Mouse (Mus musculus) embryo, embryonic 9.5 days (tissue): ENCODE measurements around the gene Esrrg.
A peak's percentile ranks its signal among the peaks of the same experiment; 100 is the strongest.

Experiments
- DNase-seq: peaks from one replicate; pipeline ENCODE4 v3.0.0-alpha.2; 2017; ENCODE audit errors: extremely low spot score

Esrrg gene

DNA sequence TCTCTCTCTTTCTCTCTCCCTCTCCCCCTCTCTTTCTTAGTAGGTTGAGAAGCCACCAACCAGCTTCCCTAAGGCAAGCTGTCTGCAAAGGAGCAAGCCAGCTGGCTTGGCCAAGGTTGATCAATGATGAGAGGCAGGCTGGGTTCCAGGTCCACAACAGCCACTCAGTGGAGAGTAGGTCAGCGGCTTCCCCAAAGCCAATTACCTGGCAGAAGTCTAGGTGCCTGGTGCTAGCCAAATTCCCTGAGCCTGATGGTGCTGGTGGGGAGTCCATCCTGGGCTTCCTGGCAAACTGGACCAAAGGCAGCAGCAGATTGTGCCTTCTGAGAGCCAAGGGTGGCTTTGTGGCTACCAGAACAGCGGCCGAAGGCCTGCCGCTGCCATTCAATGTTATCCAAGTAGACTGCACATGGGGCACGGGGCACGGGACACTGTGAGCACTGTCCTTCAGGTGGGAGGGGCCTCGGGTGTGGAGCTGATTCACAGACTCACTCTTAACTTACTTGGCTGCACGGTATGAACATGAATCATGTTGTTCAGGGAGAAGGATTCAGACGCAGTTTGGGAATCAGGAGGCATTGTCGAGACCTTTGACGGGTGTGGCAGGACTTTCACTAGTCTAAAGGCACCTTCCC lies 469.1 kb downstream of the Esrrg start:
- no peak for DNase-seq

DNA sequence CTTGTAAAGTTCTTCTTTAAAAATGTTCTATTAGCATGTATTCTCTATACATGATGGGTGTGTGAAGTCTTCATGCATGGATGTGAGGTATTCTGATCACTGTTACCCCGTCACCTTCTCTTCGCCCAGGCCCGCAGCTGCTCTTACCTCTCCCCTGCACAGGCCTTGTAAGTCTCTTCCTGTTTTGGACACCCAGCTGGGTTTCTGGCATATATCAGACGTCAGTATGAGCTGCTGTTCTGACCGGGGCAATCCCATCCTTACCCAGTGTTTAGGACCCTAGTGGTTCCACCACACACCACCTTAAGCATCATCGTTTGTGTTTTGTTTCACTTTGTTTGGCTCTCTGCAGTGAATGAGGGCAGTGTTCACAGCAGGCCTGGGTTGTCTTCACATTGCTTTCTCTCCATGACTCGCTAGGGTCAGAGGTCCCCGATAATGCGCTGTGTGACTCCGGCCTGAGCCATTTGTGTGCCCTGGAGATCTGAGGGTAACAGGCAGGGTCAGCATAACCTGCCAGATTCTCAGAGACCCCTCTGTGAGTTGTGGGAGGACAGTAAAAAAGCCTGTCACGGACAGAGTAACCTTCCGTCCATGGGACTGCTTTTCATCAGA lies 471.8 kb downstream of the Esrrg start:
- DNase-seq, result peak; percentile 50

DNA sequence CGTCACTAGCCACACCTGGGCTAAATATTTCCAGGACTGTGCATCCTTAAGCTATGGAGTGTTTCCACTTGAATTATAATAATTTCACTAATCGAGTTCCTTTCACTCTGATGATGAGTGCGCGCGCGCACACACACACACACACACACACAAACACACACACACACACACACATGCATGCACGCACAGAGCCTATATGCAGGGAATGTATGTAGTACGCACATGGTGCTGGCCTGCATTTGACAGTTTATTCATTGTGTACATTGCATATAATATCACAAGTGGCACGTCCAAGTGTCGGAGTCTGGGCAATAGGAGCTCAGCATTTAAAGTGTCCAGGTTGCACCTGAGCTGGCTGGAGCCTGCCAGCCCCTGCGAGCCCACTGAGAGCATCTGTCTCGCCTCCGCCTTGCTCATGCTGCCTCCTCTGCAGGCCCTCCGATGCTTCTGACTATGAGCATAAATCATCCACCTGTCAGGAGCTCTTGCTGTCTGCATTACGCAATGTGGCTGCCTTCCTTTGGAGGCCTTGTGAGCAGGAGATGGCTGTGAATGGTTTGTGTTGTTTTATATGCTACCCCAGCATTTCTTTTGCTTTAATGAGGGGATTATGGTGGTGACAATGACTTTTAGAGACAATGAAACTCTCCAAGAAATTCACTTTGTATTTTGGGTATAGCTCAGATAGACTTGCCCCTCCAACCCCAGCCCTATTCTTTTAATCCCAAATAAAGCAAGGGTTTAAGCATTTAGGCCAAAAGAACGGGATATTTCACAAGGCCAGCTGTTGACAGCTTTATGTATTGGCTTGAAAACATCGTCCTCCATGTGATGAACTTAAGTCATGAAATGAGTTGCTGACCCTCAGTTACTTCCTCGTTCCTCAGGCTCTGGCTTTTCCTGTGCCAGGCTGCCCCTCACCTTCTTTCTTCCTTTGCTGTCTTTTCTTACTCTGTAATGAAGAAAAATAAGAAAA lies 474.4 kb downstream of the Esrrg start:
- DNase-seq, result no peak

DNA sequence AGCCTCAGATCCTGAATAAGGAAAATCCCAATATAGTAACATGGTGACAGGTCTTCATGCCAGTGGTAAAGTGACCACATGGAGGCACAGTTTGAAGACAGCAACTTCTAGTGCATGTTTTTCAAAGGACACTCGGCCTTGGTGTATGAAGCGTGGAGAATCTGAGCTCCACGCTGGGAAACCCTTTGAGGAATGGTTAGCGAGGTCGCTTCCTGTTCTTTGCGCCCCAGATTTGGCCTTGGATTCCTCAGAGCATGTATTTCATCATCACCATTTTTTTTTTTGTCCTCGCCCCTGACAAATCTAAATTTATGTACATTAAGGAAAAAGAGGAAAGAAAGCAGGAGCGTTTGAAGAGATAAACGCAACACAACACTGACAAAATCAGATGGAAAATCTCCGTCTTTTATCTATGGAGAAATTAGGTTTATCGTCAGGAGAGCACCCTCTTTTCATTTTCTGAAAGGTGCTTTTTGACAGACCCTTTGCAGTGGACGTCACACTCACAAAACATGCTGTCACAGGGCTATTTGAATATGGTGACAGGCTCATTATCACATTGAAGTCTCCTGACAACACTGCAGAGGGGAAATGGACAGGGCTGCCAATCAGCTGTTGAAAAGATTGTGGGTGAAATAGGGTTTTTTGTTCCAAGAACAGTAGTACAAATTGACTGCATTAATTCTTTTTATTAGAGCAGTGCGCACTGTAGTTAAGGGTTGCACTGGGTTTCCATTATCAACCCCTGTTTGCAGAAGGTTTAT lies 476.7 kb downstream of the Esrrg start:
- no peak for DNase-seq

DNA sequence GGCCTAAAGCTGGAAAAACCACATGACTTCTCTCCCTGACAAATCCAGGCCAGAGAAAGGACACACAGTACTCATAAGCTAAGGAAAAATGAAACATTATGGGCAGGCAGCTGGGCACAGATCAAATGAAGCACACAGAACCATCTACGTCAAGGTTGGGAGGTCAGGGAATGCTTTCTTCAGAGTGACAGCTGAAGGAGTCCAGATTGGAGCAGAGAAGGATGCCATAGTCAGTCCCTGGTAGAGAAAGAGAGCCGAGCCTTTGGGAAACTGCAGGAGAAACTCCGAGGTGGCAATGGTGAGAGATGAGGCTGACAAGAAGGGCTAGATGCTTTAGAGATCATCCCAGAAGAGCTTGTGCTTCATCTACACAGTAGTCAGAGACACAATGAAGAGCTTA lies 485.1 kb downstream of the Esrrg start:
- no peak for DNase-seq

GRCm38 (mm10) chr1:188101832-188102231 lies 493.2 kb downstream of the Esrrg start:
- no peak for DNase-seq

DNA sequence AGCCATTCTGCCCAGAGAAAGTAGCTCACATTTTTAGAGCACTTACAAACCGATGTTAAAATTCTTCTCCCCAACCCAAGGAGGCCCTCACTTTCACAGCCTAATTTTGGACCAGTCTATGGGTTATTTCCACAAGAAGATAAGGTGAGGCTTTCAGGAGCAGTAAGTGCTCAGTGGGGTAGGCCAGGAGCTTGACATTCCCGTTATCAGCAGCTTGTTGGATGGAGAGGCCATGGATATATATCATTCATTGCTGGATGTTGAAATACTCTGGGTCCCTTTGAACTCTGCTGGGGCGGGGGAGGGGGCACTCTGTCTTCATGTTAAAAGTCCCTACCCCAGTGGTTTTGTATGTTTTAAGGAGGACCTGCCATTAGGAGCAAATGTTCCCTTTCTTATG lies 494.6 kb downstream of the Esrrg start:
- no peak for DNase-seq

GRCm38 (mm10) chr1:188105516-188105915 lies 496.9 kb downstream of the Esrrg start:
- DNase-seq, result no peak

DNA sequence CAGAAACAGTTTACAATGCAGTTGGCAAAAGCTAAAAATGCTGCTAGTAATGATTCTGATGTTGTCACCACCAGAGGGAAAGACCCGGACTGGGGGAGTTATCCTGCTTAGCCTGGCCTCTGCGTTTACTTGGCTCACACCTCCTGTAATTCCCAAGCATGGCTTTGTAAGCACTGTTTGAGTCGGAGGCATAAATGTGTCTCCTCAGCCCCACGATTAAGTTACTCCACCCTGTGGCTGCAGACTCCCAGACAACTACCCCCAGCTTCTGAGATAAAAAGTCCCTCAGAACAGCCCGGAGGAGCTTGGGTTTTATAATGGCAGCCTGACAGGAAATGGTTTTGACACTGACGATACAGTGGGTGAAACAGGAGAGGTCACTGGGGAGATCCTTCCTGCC lies 499.4 kb downstream of the Esrrg start:
- DNase-seq, result peak; percentile 11

- DNase-seq, result no peak
These were observed 503.0 kb downstream of the Esrrg start for GRCm38 (mm10) chr1:188111552-188111951.

- no peak for DNase-seq
These were observed 504.6 kb downstream of the Esrrg start for GRCm38 (mm10) chr1:188113240-188113639.

DNA sequence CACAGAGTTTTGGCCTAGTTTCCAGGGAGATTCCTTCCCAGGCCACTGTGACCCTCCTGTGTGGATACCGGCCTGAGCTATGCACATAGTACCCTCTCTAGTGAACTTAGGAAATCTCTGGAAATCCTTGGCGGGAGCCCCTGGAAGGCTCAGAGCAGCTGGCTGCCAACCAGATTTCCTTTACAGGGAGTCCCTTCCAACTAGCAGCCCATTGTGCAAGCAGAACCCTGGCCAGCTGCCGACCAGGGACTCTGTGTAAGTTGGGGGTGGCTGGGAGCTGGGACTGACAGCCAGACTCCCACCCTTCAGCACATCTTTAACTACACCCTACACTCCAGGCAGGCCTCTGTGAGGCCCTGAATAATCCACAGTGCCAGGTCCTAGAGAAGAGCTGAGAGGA lies 509.5 kb downstream of the Esrrg start:
- DNase-seq, result no peak

DNA sequence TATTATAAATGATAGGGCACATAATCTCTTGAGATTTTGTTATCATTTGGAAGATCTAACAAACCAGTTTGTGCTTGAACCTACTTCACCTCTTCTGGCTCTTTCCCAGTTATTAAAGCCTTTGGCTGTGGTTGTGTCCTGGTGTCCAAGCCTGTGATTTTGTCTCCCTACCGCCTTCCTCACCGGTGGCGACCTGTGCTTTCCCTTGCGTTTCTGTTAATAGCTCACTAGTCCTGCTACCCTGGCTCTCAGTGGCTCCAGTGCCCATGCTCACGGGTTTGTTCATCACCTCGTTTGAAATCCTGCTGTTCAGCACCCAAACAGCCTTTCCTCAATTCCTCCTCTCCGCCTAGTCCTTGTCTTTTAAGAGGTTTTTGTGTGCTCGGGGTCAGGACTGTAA lies 511.2 kb downstream of the Esrrg start:
- DNase-seq, result no peak

- no peak for DNase-seq
These were observed 517.0 kb downstream of the Esrrg start for GRCm38 (mm10) chr1:188125521-188126021.

GRCm38 (mm10) chr1:188136126-188136525 lies 527.5 kb downstream of the Esrrg start:
- DNase-seq, result no peak

DNA sequence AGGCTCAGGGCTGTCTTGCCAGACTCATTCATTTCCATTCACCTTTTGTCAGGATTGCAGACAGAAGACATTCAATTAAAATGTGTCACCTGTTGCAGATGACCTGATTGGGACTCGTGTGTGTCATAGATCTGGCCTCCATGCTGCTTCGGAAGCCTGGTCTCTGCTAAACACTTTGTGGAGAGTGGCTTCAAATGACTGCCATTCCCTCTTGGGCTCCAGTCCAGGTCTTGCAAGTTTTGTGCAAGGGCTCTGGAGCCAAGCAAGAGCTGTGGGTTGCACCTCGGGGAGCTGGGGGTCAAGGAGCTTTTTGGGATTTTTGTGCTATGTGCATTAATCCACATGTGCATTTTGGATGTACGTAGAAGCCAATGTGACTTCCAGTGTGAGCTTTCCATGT lies 530.9 kb downstream of the Esrrg start:
- DNase-seq, result no peak

DNA sequence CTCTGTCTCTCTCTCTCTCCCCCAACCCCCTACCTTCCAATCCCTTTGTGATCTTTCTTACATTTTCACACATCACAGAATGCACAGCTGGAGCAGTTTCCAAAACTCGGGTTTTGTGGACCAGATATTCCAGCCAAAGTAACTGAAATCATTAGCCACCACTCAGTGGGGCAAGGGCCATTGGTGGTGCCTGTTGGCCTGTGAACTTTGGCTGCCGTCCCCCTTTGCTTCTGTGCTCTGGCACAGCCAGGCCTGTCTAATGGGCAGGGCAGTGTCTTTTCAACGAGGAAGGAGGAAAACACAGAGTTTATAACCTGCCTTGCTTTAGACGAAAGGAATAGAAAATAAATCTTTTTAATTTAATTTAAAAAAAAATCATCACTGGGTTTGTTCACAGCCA lies 531.6 kb downstream of the Esrrg start:
- DNase-seq, result no peak

DNA sequence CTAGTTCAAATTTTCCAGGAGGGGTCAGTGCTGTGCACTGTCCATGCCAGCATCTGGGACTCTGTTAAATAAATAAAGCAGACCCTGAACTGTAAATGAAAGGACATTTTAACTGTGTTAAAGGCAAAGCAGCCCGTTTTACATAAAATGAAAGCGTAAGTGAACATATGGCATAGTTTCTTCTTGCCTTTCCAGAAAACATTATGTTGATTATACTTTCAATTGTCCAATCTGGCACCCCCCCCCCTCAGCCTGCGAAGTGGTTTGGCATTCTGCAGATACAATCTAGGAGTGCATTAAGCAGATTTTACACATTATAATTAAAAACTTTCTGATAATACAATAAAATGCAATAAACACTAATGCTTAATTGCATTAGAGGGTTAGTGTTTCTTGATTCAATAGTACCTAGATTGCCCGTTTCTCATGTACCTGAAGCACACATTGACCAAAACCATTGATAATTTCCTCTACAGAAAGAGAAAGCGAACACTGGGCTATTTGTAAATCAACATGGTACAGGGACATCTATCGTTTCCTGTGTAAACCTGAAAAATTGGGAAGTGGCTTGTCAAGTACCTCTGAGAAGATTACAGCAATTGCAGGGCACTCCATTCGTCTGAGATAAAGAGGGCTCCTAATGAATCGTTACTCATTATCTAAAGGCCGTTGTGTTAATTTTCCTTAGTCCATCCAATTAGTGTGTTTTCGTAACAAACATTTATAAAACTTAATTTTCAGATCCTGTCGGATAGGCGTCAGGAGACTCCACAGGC lies 539.0 kb downstream of the Esrrg start:
- no peak for DNase-seq

DNA sequence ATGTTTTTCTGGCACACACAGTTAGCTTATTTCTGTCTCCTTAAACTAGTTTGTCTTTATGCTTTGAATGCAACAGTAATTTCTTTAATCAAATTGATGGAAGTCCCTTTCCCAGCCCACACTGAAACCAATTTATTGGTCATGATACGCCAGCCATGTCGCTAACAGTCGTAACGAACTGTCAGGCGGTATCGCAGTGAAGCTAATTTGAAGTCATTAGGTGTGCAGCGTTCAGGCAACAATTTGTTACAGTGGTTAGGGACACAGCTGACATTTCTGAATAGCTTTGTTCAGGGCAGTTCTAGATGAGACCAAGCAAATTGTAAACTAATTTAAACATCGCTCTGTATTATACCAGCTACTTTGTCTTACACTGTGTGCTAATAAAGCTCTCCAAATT lies 542.5 kb downstream of the Esrrg start:
- DNase-seq, result no peak

DNA sequence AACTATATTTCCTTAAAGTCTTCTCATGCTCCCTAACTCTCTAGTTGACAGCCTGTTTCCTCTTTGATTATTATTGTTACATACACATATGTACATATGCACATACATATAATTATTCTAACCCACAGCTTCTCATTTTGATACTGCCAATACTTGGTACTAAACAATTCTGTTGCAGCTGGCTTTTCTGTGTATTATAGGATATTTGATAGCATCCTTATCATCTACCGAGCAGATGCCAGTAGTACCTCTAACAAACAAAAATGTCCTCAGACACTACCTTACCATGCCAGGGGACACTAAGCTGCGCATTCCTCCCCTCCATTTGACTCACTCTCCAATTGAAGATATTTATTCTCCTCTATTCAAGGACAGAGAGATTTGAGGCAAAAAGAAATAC lies 543.4 kb downstream of the Esrrg start:
- no peak for DNase-seq

GRCm38 (mm10) chr1:188153665-188154064 lies 545.1 kb downstream of the Esrrg start:
- no peak for DNase-seq
